ENCODE assay signal across 8 mouse cellular contexts in genomic region chr11:8467403-8468160, GRCm38 (mm10).
DNase-seq lines count a peak whose midpoint lies in the region; ATAC-seq and TF ChIP-seq lines count a peak whose summit lies in the region.

No protein-coding gene starts in this region.

- peak; percentile 31 for DNase-seq in embryo, embryonic 10 days (ENCODE audit: low spot score)
- DNase-seq in embryo, embryonic 9.5 days (ENCODE audit: extremely low spot score): no peak
- peak; percentile 23 for DNase-seq in right cerebral cortex, postnatal 25 days
- no peak for DNase-seq in right cerebral cortex, postnatal 14 days
- DNase-seq in limb, embryonic 14.5 days (ENCODE audit: low spot score): peak; percentile 41
- DNase-seq in spleen, postnatal 36 days (ENCODE audit: low spot score in 2 of 2): no peak
- DNase-seq in ovary, postnatal 10 days (ENCODE audit: low spot score): no peak

- no peaks in the 10 kb centered on the region for H3K27me3 ChIP-seq in limb, embryonic 14.5 days (ENCODE audit: control insufficient read depth, insufficient read depth, low read length)
- no peaks in the 10 kb centered on the region for H3K27me3 ChIP-seq in stomach, embryonic 15.5 days (replicated peaks)

- H3K4me1 ChIP-seq in limb, embryonic 14.5 days (ENCODE audit: control insufficient read depth, insufficient read depth, low read length): peaks cover 42% of the 10 kb centered on the region
- H3K4me1 ChIP-seq in stomach, embryonic 15.5 days: peaks cover 48% of the 10 kb centered on the region

- peak overlapping the region; percentile 42 for H3K4me3 ChIP-seq in limb, embryonic 14.5 days (replicated peaks; ENCODE audit: low read length)
- H3K4me3 ChIP-seq in stomach, embryonic 15.5 days (replicated peaks): peak overlapping the region; percentile 49

- H3K4me2 ChIP-seq in limb, embryonic 14.5 days (replicated peaks; ENCODE audit: low read depth, low read length, severe bottlenecking): peak overlapping the region; percentile 65
- peak overlapping the region; percentile 80 for H3K4me2 ChIP-seq in stomach, embryonic 15.5 days

- WGBS in limb, embryonic 14.5 days: 10% methylated on average over 13 of the region's 13 CpGs
- 25% methylated on average over 13 of the region's 13 CpGs for WGBS in stomach, embryonic 15.5 days

- TF ChIP-seq POLR2A in limb, embryonic 14.5 days (IDR thresholded peaks at IDR 0.05; ENCODE audit: borderline replicate concordance, extremely low read depth, insufficient read depth, insufficient read length): no peak

- no peaks in the 10 kb centered on the region for H3K9me3 ChIP-seq in limb, embryonic 14.5 days (ENCODE audit: control insufficient read depth, low read length)
- H3K9me3 ChIP-seq in stomach, embryonic 15.5 days: no peaks in the 10 kb centered on the region

- peak; percentile 8; the same call in 1 of the 2 replicates for ATAC-seq in limb, embryonic 14.5 days (ENCODE audit: low FRiP score, low read depth)
- ATAC-seq in stomach, embryonic 15.5 days (ENCODE audit: insufficient read depth, low FRiP score, low read depth): no peak

- H3K27ac ChIP-seq in limb, embryonic 14.5 days (replicated peaks; ENCODE audit: low read depth, low read length): peak overlapping the region; percentile 91
- H3K27ac ChIP-seq in stomach, embryonic 15.5 days: peak overlapping the region; percentile 92

- peaks cover 47% of the 10 kb centered on the region for H3K36me3 ChIP-seq in limb, embryonic 14.5 days (ENCODE audit: control insufficient read depth, insufficient read depth, low read length)
- 0 out of 2 replicates have a peak, but pooled peaks cover 2% of the 10 kb centered on the region for H3K36me3 ChIP-seq in stomach, embryonic 15.5 days

- H3K9ac ChIP-seq in limb, embryonic 14.5 days (ENCODE audit: low read depth, low read length, severe bottlenecking): peak overlapping the region; percentile 68
- H3K9ac ChIP-seq in stomach, embryonic 15.5 days: peak overlapping the region; percentile 16; the same call in 1 of the 2 replicates

Comparison
In these comparisons a context has a peak if more than half of its experiments do, and no peak if none do; other contexts are left out.
1. DNase-seq: peak in embryo, embryonic 10 days (single experiment), right cerebral cortex, postnatal 25 days (single experiment) and limb, embryonic 14.5 days (single experiment); none in embryo, embryonic 9.5 days (single experiment), right cerebral cortex, postnatal 14 days (single experiment), spleen, postnatal 36 days (0 of 2) and ovary, postnatal 10 days (single experiment).